Mouse (Mus musculus) kidney, postnatal 36 days (tissue): ENCODE measurements around the gene Kdelc2.

Experiments used
- DNase-seq, 2 experiments: peaks; one replicate each; pipeline ENCODE4 v3.0.0; 2021 to 2022; ENCODE audit warnings: mixed read lengths in 2 of 2

The Kdelc2 gene

GRCm38 (mm10) chr9:53387431-53387830 is 3.6 kb downstream of the Kdelc2 start:
- DNase-seq: no peak

GRCm38 (mm10) chr9:53389109-53389508 is 5.3 kb downstream of the Kdelc2 start:
- no peak for DNase-seq

- peak in 1 of 2 experiments; percentile 24 for DNase-seq
Observed at GRCm38 (mm10) chr9:53390136-53390535, 6.3 kb downstream of the Kdelc2 start.

GRCm38 (mm10) chr9:53397685-53398387 is 14.0 kb downstream of the Kdelc2 start:
- no peak for DNase-seq

- DNase-seq: peak; percentile 49 to 87
Observed at GRCm38 (mm10) chr9:53398388-53398700, 14.5 kb downstream of the Kdelc2 start.

- DNase-seq: no peak
Observed at GRCm38 (mm10) chr9:53399537-53399936, 15.7 kb downstream of the Kdelc2 start.

GRCm38 (mm10) chr9:53400696-53401095 is 16.9 kb downstream of the Kdelc2 start:
- peak in 1 of 2 experiments; percentile 55 for DNase-seq

GRCm38 (mm10) chr9:53401146-53401545 is 17.3 kb downstream of the Kdelc2 start:
- peak in 1 of 2 experiments; percentile 46 for DNase-seq

GRCm38 (mm10) chr9:53402291-53402711 is 18.5 kb downstream of the Kdelc2 start, which contains the start of gene 4930550C14Rik:
Gene 4930550C14Rik, plus strand, starts transcription at chr9:53402325.
- DNase-seq: peak; percentile 63 to 66

GRCm38 (mm10) chr9:53402991-53403390 is 19.2 kb downstream of the Kdelc2 start:
- peak in 1 of 2 experiments; percentile 26 for DNase-seq

- no peak for DNase-seq
Observed at GRCm38 (mm10) chr9:53404050-53404752, 20.4 kb downstream of the Kdelc2 start.

GRCm38 (mm10) chr9:53404753-53405722 is 21.2 kb downstream of the Kdelc2 start:
- DNase-seq: peak; percentile 86 to 87

GRCm38 (mm10) chr9:53408548-53408947 is 24.7 kb downstream of the Kdelc2 start:
- DNase-seq: no peak

- peak in 1 of 2 experiments; percentile 52 for DNase-seq
Observed at GRCm38 (mm10) chr9:53408953-53409361, 25.1 kb downstream of the Kdelc2 start.

- DNase-seq: no peak
Observed at GRCm38 (mm10) chr9:53409427-53409826, 25.6 kb downstream of the Kdelc2 start.

GRCm38 (mm10) chr9:53422133-53422896 is 38.5 kb downstream of the Kdelc2 start:
- DNase-seq: no peak

- DNase-seq: no peak
Observed at GRCm38 (mm10) chr9:53426726-53427125, 42.9 kb downstream of the Kdelc2 start.

- no peak for DNase-seq
Observed at GRCm38 (mm10) chr9:53427638-53428037, 43.8 kb downstream of the Kdelc2 start.

- DNase-seq: no peak
Observed at GRCm38 (mm10) chr9:53435830-53436570, 52.2 kb downstream of the Kdelc2 start.

- DNase-seq: no peak
Observed at GRCm38 (mm10) chr9:53450609-53451008, 66.8 kb downstream of the Kdelc2 start.
